Mouse (Mus musculus): ENCODE data around the gene Tnf. TPM values are rescaled to one million over a fixed set of nuclear protein-coding genes. Genes with fewer than 3 reads are reported as not detected.

The Tnf gene
- polyA plus RNA-seq, 1 experiment from 2014 or later, result 0.47 TPM

DNA sequence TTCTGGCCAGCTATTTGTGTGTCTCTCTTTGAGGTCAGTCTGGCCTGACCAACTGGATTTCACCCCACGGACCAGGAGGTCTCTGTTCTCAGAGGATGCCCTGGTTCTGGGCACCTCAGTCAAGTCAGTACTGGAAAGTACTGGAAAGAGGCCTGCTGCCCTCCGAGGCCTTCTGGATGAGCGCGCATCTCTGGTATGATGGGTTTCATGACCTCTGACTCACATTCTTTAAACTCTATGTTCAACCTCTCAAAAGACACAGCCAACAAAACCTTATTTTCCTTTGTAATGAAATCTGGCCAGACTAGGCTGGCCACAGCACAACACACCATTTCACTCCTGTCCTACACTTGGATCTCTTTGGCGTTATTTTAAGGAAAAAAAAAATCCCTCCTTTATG is 23.6 kb upstream of the Tnf start:
- Histone ChIP-seq H3K27ac (ENCODE audit: low read depth, low read length) (no peak overlapping the region), H3K9ac (ENCODE audit: low read depth, low read length) (no peak overlapping the region), H3K27me3 (replicated peaks; ENCODE audit: control insufficient read depth, insufficient read depth, low read length) (no peaks in the 10 kb centered on the region), H3K9me3 (ENCODE audit: control insufficient read depth, low read length) (no peaks in the 10 kb centered on the region), H3K4me2 (no peak overlapping the region), H3K4me1 (replicated peaks; ENCODE audit: control insufficient read depth, insufficient read depth, low read length) (peaks cover 8% of the 10 kb centered on the region), H3K4me3 (ENCODE audit: low read depth, low read length) (no peak overlapping the region), H3K36me3 (ENCODE audit: control insufficient read depth, insufficient read depth, low read length) (peaks cover 19% of the 10 kb centered on the region; the same call in 1 of the 2 replicates)
- WGBS, result 91% methylated on average over 5 of the region's 5 CpGs
- DNase-seq (ENCODE audit: low spot score) (no peak), ATAC-seq (replicated peaks; ENCODE audit: low FRiP score) (no peak)

DNA sequence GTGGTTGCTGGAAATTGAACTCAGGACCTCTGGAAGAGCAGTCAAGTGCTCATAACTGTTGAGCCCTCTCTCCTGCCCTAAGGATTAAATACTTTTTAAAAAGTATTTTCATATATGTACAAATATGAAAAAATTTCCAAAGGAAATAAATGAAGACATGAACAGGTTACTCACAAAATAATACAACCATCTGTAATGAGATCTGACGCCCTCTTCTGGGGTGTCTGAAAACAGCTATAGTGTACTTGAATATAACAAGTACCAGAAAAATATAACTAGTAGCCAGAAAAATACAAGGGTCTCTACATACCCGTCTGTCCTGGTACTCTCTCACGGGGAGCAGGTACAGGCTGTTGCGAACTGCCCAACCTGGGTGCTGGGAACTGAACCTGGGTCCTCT is 22.8 kb upstream of the Tnf start:
- peaks cover 23% of the 10 kb centered on the region; the same call in 1 of the 2 replicates for H3K36me3 ChIP-seq (ENCODE audit: control insufficient read depth, insufficient read depth, low read length)
- H3K4me3 ChIP-seq (ENCODE audit: low read depth, low read length), result no peak overlapping the region
- DNase-seq (ENCODE audit: low spot score) (no peak), ATAC-seq (replicated peaks; ENCODE audit: low FRiP score) (no peak)
- H3K9ac ChIP-seq (ENCODE audit: low read depth, low read length), result no peak overlapping the region
- H3K27me3 ChIP-seq (replicated peaks; ENCODE audit: control insufficient read depth, insufficient read depth, low read length), result no peaks in the 10 kb centered on the region
- H3K4me1 ChIP-seq (replicated peaks; ENCODE audit: control insufficient read depth, insufficient read depth, low read length), result peaks cover 11% of the 10 kb centered on the region
- no peak overlapping the region for H3K27ac ChIP-seq (ENCODE audit: low read depth, low read length)
- H3K9me3 ChIP-seq (ENCODE audit: control insufficient read depth, low read length), result no peaks in the 10 kb centered on the region
- WGBS, result 89% methylated on average over 4 of the region's 4 CpGs
- no peak overlapping the region for H3K4me2 ChIP-seq

DNA sequence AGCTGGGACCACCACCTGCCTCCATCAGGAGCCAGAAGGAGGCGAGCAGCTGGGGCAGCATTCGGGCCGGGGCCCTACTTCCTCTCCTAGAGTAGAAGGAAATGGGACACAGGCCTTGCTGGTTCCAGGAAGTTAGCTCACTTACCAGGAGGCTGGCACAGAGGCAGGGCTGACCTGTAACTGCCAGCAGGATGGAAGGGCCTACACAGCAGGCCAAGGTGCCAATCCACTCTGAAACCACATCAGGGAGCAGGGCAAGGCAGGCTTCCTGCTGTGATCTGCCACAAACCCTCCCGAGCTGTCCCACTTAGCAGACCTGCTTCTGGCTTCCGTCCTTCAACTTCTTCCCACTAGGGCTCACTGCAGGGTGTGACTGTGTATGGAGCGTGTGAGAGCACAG is 20.5 kb upstream of the Tnf start:
- no peak overlapping the region for H3K9ac ChIP-seq (ENCODE audit: low read depth, low read length)
- peaks cover 11% of the 10 kb centered on the region for H3K4me1 ChIP-seq (replicated peaks; ENCODE audit: control insufficient read depth, insufficient read depth, low read length)
- no peaks in the 10 kb centered on the region for H3K27me3 ChIP-seq (replicated peaks; ENCODE audit: control insufficient read depth, insufficient read depth, low read length)
- WGBS, result 62% methylated on average over 6 of the region's 6 CpGs
- no peak for DNase-seq (ENCODE audit: low spot score)
- no peak overlapping the region for H3K4me2 ChIP-seq
- no peaks in the 10 kb centered on the region for H3K9me3 ChIP-seq (ENCODE audit: control insufficient read depth, low read length)
- 0 out of 2 replicates have a peak overlapping the region, but pooled peaks have one; percentile 22 for H3K27ac ChIP-seq (ENCODE audit: low read depth, low read length)
- ATAC-seq (replicated peaks; ENCODE audit: low FRiP score), result no peak
- no peak overlapping the region for H3K4me3 ChIP-seq (ENCODE audit: low read depth, low read length)
- peaks cover 20% of the 10 kb centered on the region; the same call in 1 of the 2 replicates for H3K36me3 ChIP-seq (ENCODE audit: control insufficient read depth, insufficient read depth, low read length)

DNA sequence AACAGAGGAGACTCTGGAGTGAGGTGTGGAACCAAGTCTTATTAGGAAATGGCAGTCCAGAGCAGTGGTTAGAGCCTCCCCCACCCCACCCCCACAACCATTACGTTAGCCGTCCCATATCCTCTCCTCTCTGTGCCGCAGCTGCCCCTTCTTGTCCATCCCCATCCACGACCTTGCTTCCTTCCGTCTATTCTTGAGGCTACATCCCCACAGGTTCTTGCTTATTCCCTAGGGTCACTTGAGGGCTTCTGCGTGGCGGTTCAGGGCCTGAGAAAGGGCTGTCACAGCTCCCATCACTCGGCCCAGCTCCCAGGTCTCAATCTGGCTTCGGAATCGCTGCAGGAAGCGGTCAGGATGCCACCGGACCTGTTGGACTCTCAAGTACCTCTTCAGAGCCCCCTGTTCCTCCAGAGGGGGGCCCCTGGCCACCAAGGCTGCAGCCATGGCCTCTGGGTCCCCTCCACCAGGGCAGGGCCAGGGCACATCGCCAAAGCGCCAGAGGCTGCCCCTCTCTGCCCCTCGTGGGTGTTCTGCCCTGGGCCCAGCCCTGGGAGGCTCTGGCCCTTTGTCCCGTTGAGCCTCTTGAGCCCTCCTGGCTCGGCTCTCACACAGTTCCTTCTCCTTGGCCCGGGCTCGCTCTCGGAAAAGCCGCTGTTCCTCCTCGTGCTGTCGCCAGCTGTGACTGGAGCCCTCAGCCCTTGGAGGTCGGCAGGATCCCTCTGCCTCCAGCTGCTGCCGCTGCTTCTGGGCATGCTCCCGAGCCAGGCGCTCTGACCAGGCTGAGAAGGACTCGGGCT is 18.5 kb upstream of the Tnf start, which contains the start of gene Gm16181:
TSS of gene Gm16181 (plus strand) at position 679 of the 797 bp plus-strand sequence.
- 72% methylated on average over 28 of the region's 28 CpGs for WGBS
- Histone ChIP-seq H3K4me3 (ENCODE audit: low read depth, low read length) (no peak within 1 kb of the TSS), H3K27ac (ENCODE audit: low read depth, low read length) (peak within 1 kb of the TSS; percentile 32; the same call in 1 of the 2 replicates), H3K27me3 (replicated peaks; ENCODE audit: control insufficient read depth, insufficient read depth, low read length) (no peaks in the 10 kb centered on the region), H3K4me2 (no peak within 1 kb of the TSS), H3K9me3 (ENCODE audit: control insufficient read depth, low read length) (no peaks in the 10 kb centered on the region), H3K36me3 (ENCODE audit: control insufficient read depth, insufficient read depth, low read length) (peaks cover 19% of the 10 kb centered on the region; the same call in 1 of the 2 replicates), H3K9ac (ENCODE audit: low read depth, low read length) (no peak within 1 kb of the TSS), H3K4me1 (replicated peaks; ENCODE audit: control insufficient read depth, insufficient read depth, low read length) (peaks cover 11% of the 10 kb centered on the region)
- DNase-seq (ENCODE audit: low spot score), result no peak
- no peak for ATAC-seq (replicated peaks; ENCODE audit: low FRiP score)

DNA sequence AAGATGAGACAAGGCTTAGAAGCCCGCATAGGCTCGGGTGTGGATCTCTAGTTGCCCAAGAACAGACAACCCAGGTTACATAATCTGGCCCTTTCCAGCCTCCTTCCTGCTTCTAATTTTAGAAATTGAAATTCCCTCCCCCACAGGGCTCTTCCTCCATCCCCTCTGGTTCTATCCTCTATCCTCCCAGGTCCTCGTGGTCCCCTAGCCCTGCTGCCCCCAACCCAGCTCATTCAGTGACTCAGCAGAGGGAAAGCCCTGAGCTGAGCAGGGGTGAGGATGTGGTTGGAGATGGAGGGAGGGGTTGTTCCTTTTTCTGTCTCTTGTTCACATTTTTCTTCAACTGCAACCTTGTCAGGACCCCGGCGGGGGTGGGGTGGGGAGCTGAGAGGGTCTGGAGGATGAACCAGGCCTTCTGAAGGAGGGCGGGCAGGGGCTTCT is 17.8 kb upstream of the Tnf start:
- Histone ChIP-seq H3K36me3 (ENCODE audit: control insufficient read depth, insufficient read depth, low read length) (peaks cover 14% of the 10 kb centered on the region; the same call in 1 of the 2 replicates), H3K4me2 (no peak overlapping the region), H3K4me1 (replicated peaks; ENCODE audit: control insufficient read depth, insufficient read depth, low read length) (peaks cover 11% of the 10 kb centered on the region), H3K27me3 (replicated peaks; ENCODE audit: control insufficient read depth, insufficient read depth, low read length) (no peaks in the 10 kb centered on the region), H3K4me3 (ENCODE audit: low read depth, low read length) (no peak overlapping the region), H3K9me3 (ENCODE audit: control insufficient read depth, low read length) (no peaks in the 10 kb centered on the region), H3K9ac (ENCODE audit: low read depth, low read length) (no peak overlapping the region), H3K27ac (ENCODE audit: low read depth, low read length) (0 out of 2 replicates have a peak overlapping the region, but pooled peaks have one; percentile 22)
- ATAC-seq (replicated peaks; ENCODE audit: low FRiP score), result no peak
- WGBS, result 38% methylated on average over 6 of the region's 6 CpGs
- no peak for DNase-seq (ENCODE audit: low spot score)

DNA sequence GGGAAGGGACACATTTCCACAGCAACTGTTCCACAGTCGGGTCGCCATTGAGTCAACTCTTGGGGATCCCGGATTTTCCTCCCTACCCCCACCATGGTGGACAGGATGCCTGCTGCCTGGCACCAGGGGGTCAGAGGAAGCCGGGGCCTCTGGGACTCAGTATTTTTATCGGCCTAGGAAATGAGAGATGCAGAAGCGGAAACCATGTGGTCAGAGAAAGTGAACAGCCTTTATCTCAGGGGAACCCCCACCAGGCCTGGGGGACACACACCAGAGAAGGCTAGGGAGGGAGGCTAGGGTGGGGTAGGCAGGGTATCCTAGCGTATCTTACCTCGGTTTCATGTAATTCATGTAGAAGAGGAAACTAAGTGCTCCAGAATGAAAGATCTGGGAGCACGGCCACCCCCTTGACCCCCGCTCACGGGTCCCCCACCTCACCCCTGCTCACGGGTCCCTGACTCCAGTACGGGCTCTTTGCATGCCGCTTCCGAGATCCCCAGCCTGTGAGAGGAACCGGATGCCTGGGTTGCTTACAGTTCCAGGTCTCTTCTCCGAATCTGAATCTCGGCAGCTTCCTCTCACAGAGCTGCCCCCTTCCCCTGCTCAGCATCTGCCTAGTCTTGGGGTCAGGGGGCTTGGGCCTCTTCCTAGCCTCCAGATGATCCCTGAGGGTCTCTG is 16.8 kb upstream of the Tnf start:
- WGBS, result 43% methylated on average over 18 of the region's 18 CpGs
- Histone ChIP-seq H3K4me2 (peak overlapping the region; percentile 22), H3K9me3 (ENCODE audit: control insufficient read depth, low read length) (no peaks in the 10 kb centered on the region), H3K27me3 (replicated peaks; ENCODE audit: control insufficient read depth, insufficient read depth, low read length) (no peaks in the 10 kb centered on the region), H3K9ac (ENCODE audit: low read depth, low read length) (no peak overlapping the region), H3K4me3 (ENCODE audit: low read depth, low read length) (peak overlapping the region; percentile 8; the same call in 1 of the 2 replicates), H3K36me3 (ENCODE audit: control insufficient read depth, insufficient read depth, low read length) (peaks cover 14% of the 10 kb centered on the region; the same call in 1 of the 2 replicates), H3K27ac (ENCODE audit: low read depth, low read length) (0 out of 2 replicates have a peak overlapping the region, but pooled peaks have one; percentile 3), H3K4me1 (replicated peaks; ENCODE audit: control insufficient read depth, insufficient read depth, low read length) (peaks cover 11% of the 10 kb centered on the region)
- DNase-seq (ENCODE audit: low spot score), result no peak
- peak; percentile 49; the same call in 1 of the 2 replicates for ATAC-seq (replicated peaks; ENCODE audit: low FRiP score)

DNA sequence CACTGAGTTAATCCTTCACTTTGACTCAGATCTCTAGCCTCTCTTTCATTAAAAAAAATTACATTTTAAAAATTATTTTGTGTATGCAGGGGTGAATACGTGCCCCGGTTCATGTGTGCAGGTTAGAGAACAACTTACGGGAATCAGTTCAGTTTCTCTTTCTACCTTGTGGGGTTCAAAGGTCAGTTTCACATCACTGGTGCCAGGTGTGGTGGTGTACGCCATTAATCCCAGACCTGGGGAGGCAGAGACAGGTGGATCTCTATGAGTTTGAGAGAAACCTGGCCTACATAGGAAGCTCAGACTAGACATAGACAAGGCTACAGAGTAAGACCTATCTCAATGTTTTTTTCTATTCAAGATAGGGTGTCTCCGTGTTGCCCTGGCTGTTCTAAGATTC is 11.3 kb upstream of the Tnf start:
- DNase-seq (ENCODE audit: low spot score), result no peak

DNA sequence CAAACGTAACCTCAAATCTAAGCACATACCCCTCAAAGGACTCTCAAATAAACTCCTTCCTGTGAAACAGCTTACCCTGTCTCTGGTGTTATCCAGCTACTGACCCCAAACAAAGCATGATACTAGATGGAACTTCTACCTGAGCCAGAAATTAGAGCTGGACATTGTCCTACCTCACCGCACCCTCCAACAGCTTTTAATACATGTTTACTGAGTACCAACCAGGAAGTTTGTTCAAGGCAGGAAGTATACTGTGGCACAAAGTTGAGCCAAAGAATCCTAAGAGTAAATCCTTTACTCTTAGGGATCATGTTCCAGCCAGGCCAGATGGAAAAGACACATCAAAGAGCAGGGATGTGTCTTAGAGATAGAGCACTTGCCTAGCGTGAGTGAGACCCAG is 8.8 kb upstream of the Tnf start:
- Histone ChIP-seq H3K27me3 (replicated peaks; ENCODE audit: control insufficient read depth, insufficient read depth, low read length) (no peaks in the 10 kb centered on the region), H3K4me2 (no peak overlapping the region), H3K4me1 (replicated peaks; ENCODE audit: control insufficient read depth, insufficient read depth, low read length) (peaks cover 2% of the 10 kb centered on the region; the same call in 1 of the 2 replicates), H3K9ac (ENCODE audit: low read depth, low read length) (no peak overlapping the region), H3K36me3 (ENCODE audit: control insufficient read depth, insufficient read depth, low read length) (no peaks in the 10 kb centered on the region), H3K9me3 (ENCODE audit: control insufficient read depth, low read length) (no peaks in the 10 kb centered on the region), H3K27ac (ENCODE audit: low read depth, low read length) (no peak overlapping the region), H3K4me3 (ENCODE audit: low read depth, low read length) (no peak overlapping the region)
- 69% methylated on average over 3 of the region's 3 CpGs for WGBS
- ATAC-seq (replicated peaks; ENCODE audit: low FRiP score), result no peak
- no peak for DNase-seq (ENCODE audit: low spot score)

More for the DNA sequence above, 11.3 kb upstream of the Tnf start:
- ATAC-seq (replicated peaks; ENCODE audit: low FRiP score), result no peak
- Histone ChIP-seq H3K9ac (ENCODE audit: low read depth, low read length) (no peak overlapping the region), H3K36me3 (ENCODE audit: control insufficient read depth, insufficient read depth, low read length) (no peaks in the 10 kb centered on the region), H3K27me3 (replicated peaks; ENCODE audit: control insufficient read depth, insufficient read depth, low read length) (no peaks in the 10 kb centered on the region), H3K4me3 (ENCODE audit: low read depth, low read length) (no peak overlapping the region), H3K9me3 (ENCODE audit: control insufficient read depth, low read length) (no peaks in the 10 kb centered on the region), H3K27ac (ENCODE audit: low read depth, low read length) (no peak overlapping the region), H3K4me2 (no peak overlapping the region), H3K4me1 (replicated peaks; ENCODE audit: control insufficient read depth, insufficient read depth, low read length) (peaks cover 2% of the 10 kb centered on the region; the same call in 1 of the 2 replicates)
- 85% methylated on average over 5 of the region's 5 CpGs for WGBS
